Mouse (Mus musculus) bone marrow, adult 2 months (tissue): ENCODE results near the gene Cryba4.

Experiments used
- CTCF ChIP-seq: fragments of 200-500 bp; IDR thresholded peaks from 2 replicates; pipeline ENCODE4 v1.5.1; 2011; ENCODE audit warnings: low read length, control low read depth; ENCODE audit not compliant: control insufficient read depth, insufficient read depth
- POLR2A ChIP-seq: fragments of 200-500 bp; IDR thresholded peaks from 2 replicates; pipeline ENCODE4 v1.6.1; 2011; ENCODE audit warnings: low read depth, mild to moderate bottlenecking, control low read depth, low read length, borderline replicate concordance; ENCODE audit not compliant: control insufficient read depth

DNA sequence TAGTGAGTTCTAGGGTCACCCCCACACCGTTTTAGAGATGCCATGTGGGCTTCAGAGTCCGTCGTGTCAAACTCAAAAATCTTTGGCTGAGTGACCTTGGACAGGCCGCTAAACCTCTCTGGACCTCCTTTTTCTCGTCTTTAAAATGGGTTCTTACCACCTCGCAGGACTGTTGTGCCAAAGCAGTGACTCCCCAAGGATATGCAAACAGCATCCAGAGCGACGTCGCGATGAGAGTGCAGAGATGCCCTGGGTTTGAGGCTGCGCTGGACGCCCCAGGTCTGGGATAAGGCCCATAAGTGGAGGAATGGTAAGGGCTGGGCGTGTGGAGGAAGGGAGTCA is 24.4 kb downstream of the Cryba4 start:
- TF ChIP-seq POLR2A (no peak), CTCF (no peak)
